Mouse (Mus musculus): ENCODE results near the gene Pif1.

Gene Pif1

GRCm38 (mm10) chr9:65641446-65642052 lies 54.6 kb downstream of the Pif1 start:
- DNase-seq, result no peak

- no peak for DNase-seq
Observed at GRCm38 (mm10) chr9:65642546-65642945, 55.6 kb downstream of the Pif1 start.

GRCm38 (mm10) chr9:65644960-65645359 lies 58.0 kb downstream of the Pif1 start:
- DNase-seq, result no peak
